Mouse (Mus musculus) left cerebral cortex, adult 2 months (tissue): ENCODE data around the gene Btbd11. TPM values are rescaled to one million over a fixed set of nuclear protein-coding genes. Genes with fewer than 3 reads are reported as not detected.

Experiments
- DNase-seq, 2 experiments: peaks; one replicate each; pipeline ENCODE4 v3.0.0; 2021 to 2022; ENCODE audit warnings: low spot score in 2 of 2, mixed read lengths in 1 of 2; ENCODE audit errors: extremely low spot score in 1 of 2
- H3K27ac ChIP-seq: fragments of 200-600 bp; 2 replicates; pipeline ENCODE4 v1.8.1; 2022
- H3K4me3 ChIP-seq: fragments of 200-600 bp; 2 replicates; pipeline ENCODE4 v1.8.1; 2022
- CTCF ChIP-seq: fragments of 200-600 bp; IDR thresholded peaks from 2 replicates; pipeline ENCODE4 v1.8.1; 2022; ENCODE audit warnings: antibody characterized with exemption, mild to moderate bottlenecking, moderate library complexity
- intact Hi-C: fragments of 180-260 bp; cut with DNase I; formaldehyde crosslinking; loops from one replicate; pipeline ENCODE4 v1.15.1; 2025
- total RNA-seq, 2 experiments: library from RNA; stranded (reverse); gene quantifications; 2 replicates each; pipeline ENCODE4 v1.2.3; 2021

Btbd11 gene
- total RNA-seq, 2 experiments from 2014 or later, result 26.9 to 33.7 TPM

- no peak overlapping the region for H3K4me3 ChIP-seq
- peak in 1 of 2 experiments; percentile 8 for DNase-seq
- H3K27ac ChIP-seq, result no peak overlapping the region
- intact Hi-C loops, result loop anchor here (5.0 kb wide), 1 partner anchor 87 kb away; no protein-coding TSS in a partner anchor
- no peak for TF ChIP-seq CTCF
Measured at GRCm38 (mm10) chr10:85540311-85541093, 153.9 kb downstream of the Btbd11 start.

- intact Hi-C loops, result loop anchor here (5.0 kb wide), 1 partner anchor 86 kb away; no protein-coding TSS in a partner anchor
- TF ChIP-seq CTCF, result no peak
- no peak overlapping the region for H3K4me3 ChIP-seq
- DNase-seq, result no peak
- H3K27ac ChIP-seq, result no peak overlapping the region
Measured at GRCm38 (mm10) chr10:85541481-85541880, 154.9 kb downstream of the Btbd11 start.

GRCm38 (mm10) chr10:85541892-85542630, 155.4 kb downstream of the Btbd11 start:
- intact Hi-C loops, result loop anchor here (5.0 kb wide), 1 partner anchor 85 kb away; no protein-coding TSS in a partner anchor
- no peak for TF ChIP-seq CTCF
- Histone ChIP-seq H3K27ac (no peak overlapping the region), H3K4me3 (no peak overlapping the region)
- no peak for DNase-seq

- Histone ChIP-seq H3K27ac (no peak overlapping the region), H3K4me3 (no peak overlapping the region)
- no peak for TF ChIP-seq CTCF
- intact Hi-C loops, result loop anchor here (5.0 kb wide), 1 partner anchor 84 kb away; no protein-coding TSS in a partner anchor
- DNase-seq, result no peak
Measured at GRCm38 (mm10) chr10:85543281-85543680, 156.7 kb downstream of the Btbd11 start.

GRCm38 (mm10) chr10:85544991-85545390, 158.4 kb downstream of the Btbd11 start:
- no peak overlapping the region for H3K4me3 ChIP-seq
- intact Hi-C loops, result loop anchor here (5.0 kb wide), 1 partner anchor 82 kb away; no protein-coding TSS in a partner anchor
- no peak overlapping the region for H3K27ac ChIP-seq
- TF ChIP-seq CTCF, result no peak
- no peak for DNase-seq

GRCm38 (mm10) chr10:85555193-85555592, 168.6 kb downstream of the Btbd11 start:
- DNase-seq, result no peak
- no peak overlapping the region for H3K4me3 ChIP-seq
- no peak overlapping the region for H3K27ac ChIP-seq
- intact Hi-C loops, result no loop called here
- TF ChIP-seq CTCF, result peak; percentile 53

GRCm38 (mm10) chr10:85561418-85561817, 174.8 kb downstream of the Btbd11 start:
- intact Hi-C loops, result no loop called here
- Histone ChIP-seq H3K27ac (no peak overlapping the region), H3K4me3 (no peak overlapping the region)
- no peak for DNase-seq
- TF ChIP-seq CTCF, result no peak

- H3K27ac ChIP-seq, result no peak overlapping the region
- no peak for TF ChIP-seq CTCF
- intact Hi-C loops, result no loop called here
- no peak for DNase-seq
- no peak overlapping the region for H3K4me3 ChIP-seq
Measured at GRCm38 (mm10) chr10:85571456-85571855, 184.8 kb downstream of the Btbd11 start.

GRCm38 (mm10) chr10:85572571-85572970, 186.0 kb downstream of the Btbd11 start:
- no peak for TF ChIP-seq CTCF

GRCm38 (mm10) chr10:85577891-85578420, 191.3 kb downstream of the Btbd11 start:
- DNase-seq, result no peak
- Histone ChIP-seq H3K4me3 (no peak overlapping the region), H3K27ac (no peak overlapping the region)
- no peak for TF ChIP-seq CTCF
- intact Hi-C loops, result no loop called here

More at GRCm38 (mm10) chr10:85572571-85572970, 186.0 kb downstream of the Btbd11 start:
- intact Hi-C loops, result no loop called here
- no peak for DNase-seq
- no peak overlapping the region for H3K27ac ChIP-seq
- H3K4me3 ChIP-seq, result no peak overlapping the region

- TF ChIP-seq CTCF, result no peak
- no peak overlapping the region for H3K27ac ChIP-seq
- intact Hi-C loops, result no loop called here
- H3K4me3 ChIP-seq, result no peak overlapping the region
- DNase-seq, result no peak
Measured at GRCm38 (mm10) chr10:85578571-85579465, 192.2 kb downstream of the Btbd11 start.
